Mouse (Mus musculus) adrenal gland, postnatal 4 days (tissue): ENCODE results near the gene Smarcc2. TPM values are rescaled to one million over a fixed set of nuclear protein-coding genes. Genes with fewer than 3 reads are reported as not detected.
"Not testable (repeated sequence)": the region's sequence is repeated elsewhere in the genome, so short reads cannot be mapped to it uniquely, and the experiment has no call there.

Source experiments
- DNase-seq, 2 experiments: peaks; one replicate each; pipeline ENCODE4 v3.0.0; 2021 to 2022; ENCODE audit warnings: low spot score in 2 of 2, mixed read lengths in 2 of 2
- total RNA-seq, 2 experiments: library from RNA; stranded (reverse); gene quantifications; 2 replicates each; pipeline ENCODE4 v1.2.3; 2021

Gene Smarcc2
- total RNA-seq, 2 experiments from 2014 or later: 138 to 157 TPM

DNA sequence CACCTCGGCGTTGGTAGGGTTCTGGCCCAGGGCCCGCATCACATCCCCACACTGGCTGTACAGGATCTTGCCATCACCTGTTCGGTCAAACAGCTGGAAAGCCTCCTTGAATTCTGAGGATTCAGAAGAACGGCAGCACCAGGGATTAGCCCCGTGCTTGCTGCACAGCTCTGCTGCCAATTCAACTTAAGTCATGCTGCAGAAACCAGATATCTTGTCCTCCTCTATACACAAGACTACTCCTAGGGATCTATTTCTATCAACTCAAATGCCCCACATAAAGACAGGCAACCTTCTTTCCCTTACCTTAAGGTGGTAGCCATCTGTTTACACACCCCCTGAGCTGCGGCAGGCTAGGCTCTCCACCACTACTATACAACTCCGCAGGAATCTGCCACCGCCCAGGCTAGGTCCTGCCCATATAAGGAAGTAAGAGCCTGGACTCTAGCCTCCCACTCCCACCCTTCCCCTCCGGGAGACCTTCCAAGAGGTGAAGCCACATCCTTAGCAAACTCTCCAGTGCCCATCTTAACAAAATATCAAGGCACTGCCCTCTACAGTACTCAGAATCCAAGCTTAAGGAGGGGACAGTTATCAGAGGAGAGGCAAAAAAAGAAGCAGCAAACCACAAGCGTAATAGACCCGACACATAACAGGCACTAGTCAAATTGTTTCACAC, 33.7 kb downstream of the Smarcc2 start:
- no peak for DNase-seq

DNA sequence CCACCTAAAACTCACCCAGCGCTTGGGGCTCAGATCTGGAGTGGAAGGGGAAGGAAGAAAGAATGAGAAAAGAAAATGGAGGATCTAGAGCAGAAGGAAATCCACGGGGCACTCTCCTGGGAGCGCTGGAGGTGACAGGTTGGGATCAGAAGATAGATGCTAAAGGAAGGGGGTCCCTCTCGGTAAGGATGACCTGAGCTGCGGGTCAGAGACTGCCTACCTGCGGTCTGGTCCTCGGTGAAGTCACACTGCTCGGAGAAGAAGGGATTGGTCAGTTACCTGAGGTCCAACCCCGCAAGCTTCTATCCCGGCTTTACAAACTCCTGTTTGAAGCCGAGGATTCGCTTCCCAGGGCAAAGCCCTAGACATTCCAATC, 34.3 kb downstream of the Smarcc2 start:
- DNase-seq: no peak

DNA sequence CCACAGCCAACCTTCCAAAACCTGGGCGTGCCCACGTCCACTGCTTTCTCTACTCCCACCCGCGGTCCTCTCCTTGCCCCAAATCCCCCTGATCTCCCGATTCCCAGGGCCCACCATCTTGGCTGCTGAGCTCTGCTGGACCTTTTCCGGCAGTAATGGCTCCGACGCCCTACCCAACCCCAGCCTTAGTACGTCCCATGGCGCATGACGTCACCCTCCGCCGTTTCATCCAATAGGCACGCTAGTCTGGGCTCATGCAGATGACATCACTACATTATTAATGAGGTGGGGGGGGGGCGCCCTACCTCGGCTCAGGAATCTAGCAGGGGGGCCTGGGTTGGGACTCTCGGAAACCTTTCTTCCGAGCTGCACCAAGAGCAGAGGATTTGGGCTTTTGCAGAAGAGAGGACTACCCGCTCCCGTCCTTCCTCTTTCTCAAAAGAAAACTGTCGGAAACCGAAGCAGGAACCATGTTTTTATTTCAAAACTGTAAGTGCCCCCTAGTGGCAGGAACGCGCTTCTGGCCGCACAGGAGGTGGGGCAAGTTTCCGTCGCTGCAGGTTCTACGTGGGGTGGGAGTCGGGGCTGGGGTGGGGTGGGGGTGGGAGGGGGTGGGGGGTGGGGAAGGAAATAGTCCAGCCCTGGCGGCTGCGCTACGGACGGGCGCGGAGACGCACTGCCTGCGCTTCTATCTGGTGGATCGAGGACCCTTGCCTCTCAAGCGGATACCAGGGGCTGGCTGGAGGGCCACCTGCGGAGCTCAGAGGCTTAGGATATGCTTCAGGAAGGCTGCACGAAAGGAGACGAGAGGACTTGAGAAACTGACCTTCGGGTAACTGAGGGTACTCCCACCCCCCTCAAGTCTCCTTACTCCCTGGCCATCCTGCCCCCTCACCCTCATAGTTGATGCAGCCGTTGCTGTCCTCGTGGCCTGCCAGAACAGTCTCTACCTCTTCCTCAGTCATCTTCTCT, 34.9 kb downstream of the Smarcc2 start, which contains the start of gene Myl6:
Gene Myl6 (minus strand): TSS at position 451 of the 972 bp plus-strand sequence.
- DNase-seq: peak; percentile 93

DNA sequence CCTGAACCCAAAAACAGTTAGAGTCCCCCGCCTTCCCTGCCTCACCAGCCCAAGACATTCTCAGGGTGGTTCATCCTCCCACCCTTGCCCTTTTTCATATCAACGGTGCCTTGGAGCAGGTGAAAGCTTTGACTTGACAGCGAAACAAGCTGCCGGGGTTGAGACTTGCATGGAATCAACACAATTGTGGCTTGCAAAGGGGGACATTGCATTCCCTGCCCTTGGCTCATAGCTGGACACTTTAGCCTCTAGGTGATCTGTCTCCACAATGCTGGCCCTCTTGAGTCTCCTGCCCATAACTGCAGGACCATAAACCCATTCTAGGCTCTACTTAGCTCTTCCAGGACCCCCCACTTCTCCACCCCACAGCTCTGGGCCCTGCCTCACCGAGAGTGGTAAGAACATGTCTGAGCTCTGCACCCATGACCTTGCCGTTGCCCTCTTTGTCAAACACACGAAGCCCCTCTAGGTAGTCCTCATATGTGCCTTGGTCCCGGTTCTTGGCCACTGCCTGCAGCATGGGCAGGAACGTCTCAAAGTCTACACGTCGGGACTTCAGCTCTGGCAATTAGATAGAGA, 35.7 kb downstream of the Smarcc2 start:
- DNase-seq: no peak

DNA sequence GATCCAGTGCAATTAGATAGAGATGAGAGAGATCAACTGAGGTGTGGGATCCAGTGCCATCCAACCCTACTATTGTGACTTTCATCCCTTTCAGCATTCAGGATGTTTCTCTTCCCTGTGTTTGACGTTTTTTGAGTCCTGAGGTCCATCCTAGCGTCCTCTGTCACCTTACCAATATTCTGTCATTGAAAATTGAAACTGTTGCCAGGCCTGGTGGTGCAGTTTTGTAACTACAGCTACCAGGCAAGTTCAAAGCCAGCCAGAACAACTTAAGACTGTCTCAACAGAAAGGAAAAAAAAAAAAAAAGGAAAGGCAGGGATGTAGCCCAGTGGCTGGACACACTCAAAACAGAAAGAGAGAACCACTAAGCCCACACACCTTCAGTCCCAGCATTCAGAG, 36.2 kb downstream of the Smarcc2 start:
- no peak for DNase-seq

DNA sequence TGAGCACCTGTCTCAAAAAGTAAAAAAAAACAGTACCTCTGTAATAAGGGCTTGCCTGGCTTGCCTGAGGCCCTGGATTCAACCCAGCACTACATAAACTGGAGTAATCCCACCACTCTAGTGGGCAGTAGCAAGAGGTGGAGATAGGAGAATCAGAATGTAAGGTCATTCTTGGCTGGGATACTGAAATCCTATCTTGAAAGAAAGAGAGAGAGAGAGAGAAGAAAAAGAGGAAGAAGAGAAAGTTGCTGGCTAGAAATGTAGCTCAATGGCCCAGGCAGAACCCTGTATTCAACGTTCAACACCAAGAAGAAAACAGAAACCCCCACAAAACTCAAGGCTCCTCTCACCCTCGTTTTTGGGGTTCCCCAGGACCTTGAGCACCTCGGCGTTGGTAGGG, 36.9 kb downstream of the Smarcc2 start:
- no peak for DNase-seq

DNA sequence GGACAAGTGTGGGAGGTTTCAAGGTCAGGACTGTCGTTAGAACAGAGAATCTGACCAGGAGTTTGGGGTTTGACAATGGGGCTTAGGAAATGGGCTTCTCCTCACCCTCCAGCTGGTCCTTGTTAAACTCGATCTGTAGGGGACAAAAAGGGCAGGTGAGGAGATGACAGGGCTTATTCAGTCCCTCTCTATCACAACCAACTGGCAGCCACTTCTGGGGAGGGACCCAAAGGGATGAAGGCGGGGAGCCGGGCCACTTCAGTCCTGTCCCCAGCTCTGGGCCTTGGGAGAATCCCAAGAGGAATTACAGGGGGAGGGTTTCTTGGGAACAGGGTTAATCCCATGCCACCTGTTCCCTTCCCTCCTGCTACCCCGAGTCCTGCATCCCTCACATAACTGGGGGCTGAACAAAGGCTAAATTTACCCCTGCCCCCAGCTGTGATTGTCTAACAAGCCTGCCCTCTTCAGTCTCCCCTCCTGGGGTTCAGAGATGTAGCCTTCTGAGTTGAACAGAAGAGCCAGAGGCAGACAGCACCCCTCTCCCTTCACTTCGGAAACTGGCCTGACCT, 37.5 kb downstream of the Smarcc2 start:
- DNase-seq: no peak

DNA sequence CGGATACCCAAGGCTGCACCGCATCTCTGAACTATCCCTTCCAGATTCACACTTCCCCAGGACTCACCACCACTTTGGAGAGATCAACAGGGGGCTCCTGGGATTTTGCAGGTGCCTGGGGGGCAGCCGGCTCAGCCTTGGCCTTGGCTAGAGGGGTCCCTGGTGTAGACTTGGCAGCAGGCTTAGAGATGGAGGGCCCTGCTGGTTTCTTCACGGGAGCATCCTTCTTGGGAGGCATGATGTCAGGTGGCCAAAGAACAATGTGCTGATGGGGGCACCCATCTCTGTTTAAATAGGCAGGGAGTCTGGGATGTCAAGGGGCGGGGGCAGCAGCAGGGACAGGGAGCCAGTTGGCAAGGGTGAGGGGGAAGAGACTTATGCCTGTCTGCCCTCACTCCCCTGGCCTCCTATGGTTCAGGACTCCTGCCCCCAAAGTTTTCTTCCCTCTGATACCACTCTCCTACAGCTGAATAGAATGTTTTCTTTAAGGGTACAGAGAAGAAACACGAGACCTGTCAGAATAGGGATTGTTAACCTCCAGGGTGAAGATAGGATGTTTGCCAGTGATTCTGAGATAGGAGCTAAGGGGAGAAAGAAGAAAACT, 38.2 kb downstream of the Smarcc2 start:
- DNase-seq: no peak

DNA sequence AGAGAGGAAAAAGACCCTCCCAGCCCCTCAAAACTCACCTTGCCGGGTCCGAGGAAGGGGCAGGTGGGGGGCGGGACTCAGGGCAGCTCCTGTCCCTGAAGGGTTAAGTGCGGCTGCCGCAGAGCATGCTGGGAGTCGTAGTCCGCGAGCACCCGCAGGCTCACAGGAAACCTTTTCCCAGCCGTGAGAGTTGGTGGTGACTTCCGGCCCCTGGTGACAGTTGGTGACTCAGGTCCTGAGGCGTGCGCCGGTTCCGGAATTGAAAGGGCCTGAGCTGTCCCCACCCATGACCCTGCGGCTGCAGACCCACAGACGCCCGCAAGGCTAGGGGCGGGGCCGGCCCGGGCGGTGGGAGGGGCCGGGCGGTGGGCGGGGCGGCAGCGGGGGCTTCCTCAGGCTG, 39.5 kb downstream of the Smarcc2 start, which contains the start of gene Myl6b:
Gene Myl6b (minus strand): TSS at position 96 of the 400 bp plus-strand sequence.
- DNase-seq: peak; percentile 67 to 90

DNA sequence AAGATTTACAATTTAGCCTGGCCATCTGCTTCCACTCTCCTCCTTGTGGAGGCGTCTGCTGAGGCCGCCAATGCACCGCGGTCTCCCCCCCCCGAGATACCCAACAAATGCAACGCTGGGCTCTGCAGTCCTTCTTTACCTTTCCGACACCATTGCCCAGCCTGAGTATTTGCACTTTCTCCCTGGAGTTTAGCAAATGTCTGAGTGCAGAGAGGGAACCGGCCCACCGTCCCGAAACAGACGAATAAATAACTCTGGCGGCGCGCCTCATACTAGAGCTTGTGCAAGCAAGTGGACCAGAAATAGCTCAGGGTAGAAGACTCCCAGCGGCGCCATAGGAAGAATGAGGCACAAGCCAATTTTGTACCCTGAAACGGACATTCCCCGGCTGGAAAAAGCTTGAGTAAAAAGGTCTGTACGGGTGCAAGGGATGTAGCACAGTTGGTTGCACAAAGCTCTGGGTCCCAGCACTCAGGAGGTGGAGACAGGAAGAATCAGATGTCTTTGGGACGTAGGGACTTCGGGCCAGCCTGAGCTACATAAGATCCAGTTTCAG, 40.1 kb downstream of the Smarcc2 start:
- peak in 1 of 2 experiments; percentile 46 for DNase-seq

DNA sequence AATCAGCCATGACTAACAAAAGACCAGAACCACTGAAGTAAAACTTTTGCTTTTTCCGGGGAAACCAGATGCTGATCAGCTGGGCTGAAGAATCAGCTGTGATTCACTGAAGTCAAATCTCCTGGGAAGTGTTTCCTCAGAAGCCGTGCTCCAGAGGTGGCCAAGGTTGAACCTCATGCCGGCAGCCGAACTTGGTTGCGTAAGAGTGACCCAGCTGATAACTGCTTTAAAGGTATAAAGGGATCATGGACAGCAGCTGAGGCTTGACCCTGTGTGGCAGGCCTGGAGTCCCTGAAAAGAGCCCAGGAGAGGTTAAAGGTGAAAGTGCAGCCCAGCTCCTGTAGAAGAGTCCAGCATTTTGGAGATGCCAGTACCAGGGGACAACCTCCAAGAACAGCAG, 43.3 kb downstream of the Smarcc2 start:
- no peak for DNase-seq

DNA sequence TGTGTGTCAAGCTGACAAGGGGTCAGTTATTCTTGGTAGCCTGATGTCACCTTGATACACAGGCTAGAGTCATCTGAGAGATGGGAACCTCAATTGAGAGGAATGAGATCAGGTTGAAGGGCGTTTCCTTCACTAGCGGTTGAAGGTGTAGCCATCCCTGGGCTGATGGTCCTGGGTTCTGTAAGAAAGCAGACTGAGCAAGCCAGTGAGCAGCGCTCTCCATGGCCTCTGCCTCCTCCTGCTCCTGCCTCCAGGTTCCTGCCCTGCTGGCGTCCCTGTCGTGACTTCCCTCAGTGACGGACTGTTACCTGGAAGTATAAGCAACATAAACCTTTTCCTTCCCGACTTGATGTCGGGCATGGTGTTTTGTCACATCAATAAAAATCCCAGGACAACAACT, 44.5 kb downstream of the Smarcc2 start:
- DNase-seq: no peak

DNA sequence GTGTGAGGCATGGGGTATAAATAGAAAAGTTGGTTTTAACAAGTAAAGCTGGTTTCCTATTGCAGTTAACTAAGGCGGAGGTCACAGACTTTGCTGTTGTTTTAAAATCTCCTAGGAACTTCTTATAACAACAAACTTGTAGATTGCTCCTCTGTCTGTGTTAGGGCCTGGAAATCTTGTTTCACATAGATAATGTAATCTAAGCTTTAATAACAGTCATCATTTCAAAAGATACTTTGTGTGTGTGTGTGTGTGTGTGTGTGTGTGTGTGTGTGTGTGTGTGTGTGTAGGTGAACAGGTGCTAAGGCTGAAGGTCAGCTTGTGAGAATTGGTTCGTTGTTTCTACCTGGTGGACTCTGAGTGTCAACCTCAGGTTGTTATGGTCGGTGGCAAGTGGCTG, 45.0 kb downstream of the Smarcc2 start:
- no peak for DNase-seq

DNA sequence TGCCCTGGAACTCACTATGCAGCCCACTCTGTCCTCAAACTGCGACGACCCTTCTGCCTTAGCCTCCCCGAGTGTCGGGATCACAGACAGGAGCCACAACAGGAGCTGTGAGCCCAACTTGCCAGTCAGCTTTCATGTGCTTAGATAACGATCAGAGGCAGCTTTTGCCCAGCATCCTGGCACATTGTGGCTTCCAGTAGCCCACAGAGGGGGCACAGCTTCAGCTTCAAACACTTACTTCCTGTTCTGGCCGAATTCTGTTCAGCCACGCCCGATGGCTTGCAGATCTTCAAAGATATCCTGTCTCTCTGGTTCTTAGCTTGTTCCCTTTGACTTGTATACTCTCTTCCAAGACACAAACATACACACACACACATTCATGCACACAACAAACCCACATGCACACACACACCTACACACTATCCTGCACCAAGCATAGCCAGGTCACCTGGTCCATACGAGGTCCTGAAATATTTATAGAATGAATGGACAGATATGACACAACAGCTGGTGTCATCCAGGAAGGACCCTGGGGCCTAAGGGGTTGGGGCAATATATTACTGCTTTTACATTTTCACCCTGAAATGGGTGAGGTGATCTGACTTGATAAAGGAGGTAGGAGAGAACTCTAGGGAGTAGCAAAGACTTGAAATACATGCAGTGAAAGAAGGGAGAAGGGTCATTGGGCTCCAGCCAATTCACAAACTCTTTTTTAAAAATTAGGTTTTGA, 45.8 kb downstream of the Smarcc2 start:
- no peak for DNase-seq

DNA sequence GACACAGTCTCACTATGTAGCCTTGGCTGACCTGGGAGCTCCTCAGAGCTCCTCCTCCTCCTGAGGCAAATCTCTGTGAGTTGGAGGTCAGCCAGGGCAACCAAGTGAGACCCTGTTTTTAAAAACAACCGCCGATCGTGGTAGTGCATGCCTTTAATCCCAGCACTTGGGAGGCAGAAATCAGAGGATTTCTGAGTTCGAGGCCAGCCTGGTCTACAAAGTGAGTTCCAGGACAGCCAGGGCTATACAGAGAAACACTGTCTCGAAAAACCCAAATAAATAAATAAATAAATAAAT, 46.3 kb downstream of the Smarcc2 start:
- not testable (repeated sequence) for DNase-seq

DNA sequence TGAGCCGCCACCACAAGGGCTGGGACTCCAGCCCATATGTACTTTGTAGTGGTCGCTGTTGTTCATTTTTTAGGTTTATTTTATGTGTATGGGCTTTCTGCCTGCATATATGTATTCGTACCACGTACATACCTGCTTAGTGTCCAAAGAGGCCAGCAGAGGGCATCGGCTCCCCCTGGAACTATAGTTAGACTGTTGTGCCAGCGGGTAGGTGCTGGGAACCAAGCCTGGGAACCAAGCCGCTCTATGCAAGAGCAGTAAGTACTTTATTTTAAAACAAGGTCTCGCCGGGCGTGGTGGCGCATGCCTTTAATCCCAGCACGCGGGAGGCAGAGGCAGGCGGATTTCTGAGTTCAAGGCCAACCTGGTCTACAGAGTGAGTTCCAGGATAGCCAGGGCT, 46.9 kb downstream of the Smarcc2 start:
- DNase-seq: no peak

DNA sequence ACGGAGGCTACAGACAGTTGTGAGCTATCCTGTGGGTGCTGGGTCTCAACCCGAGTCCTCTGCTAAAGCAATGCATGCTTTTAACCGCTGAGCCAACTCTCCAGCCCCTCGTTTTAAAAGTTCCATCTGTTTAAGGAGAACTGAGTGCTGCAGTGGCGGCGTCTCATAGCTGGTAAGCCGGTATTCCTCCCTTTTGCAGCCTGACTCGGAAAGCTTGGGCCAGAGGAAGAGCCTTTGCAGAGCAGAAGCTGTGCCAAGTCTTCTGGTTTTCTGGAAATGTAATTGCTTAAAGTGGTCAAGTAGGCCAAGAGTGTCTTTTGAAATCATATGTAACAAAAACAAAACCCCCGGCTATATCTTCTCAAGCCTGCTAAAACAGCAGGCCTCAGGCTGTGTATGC, 49.2 kb downstream of the Smarcc2 start:
- DNase-seq: no peak

DNA sequence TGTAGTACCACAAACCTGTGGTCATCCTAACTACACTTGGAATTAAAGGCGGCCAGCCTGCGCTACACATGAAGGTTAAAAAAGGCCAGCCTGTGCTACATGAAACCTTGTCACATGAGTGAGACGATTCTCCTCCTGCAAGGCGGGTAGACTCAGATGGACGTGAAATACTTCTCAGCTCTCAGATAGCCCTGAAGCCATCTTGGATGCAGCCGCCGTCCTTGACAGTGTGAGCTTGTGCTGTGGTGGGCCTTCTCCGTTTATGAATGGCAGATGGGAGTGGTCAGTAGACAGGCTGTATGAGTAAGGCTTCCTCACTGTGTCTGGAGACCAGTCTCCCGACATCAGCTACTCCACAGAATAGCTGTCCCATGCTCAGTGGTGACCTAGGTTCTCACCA, 50.2 kb downstream of the Smarcc2 start:
- no peak for DNase-seq

DNA sequence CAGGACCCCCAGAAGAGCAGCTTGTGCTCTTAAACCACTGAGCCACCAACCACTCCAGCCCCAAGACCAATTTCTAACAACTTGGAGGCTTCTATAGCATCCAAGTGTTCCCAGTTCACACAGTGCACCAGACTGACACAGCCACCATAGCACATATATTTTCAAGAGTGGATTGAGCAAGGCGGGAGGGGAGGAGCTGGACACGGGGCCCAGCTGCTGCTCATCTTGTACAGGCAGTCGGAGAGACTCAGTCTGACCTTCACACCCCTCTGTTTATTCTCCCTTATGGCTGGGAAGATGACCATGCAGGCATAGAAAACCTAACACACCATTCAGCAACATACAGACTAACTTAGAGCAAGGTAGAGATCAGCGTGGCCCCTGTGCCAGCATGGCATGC, 50.8 kb downstream of the Smarcc2 start:
- no peak for DNase-seq

DNA sequence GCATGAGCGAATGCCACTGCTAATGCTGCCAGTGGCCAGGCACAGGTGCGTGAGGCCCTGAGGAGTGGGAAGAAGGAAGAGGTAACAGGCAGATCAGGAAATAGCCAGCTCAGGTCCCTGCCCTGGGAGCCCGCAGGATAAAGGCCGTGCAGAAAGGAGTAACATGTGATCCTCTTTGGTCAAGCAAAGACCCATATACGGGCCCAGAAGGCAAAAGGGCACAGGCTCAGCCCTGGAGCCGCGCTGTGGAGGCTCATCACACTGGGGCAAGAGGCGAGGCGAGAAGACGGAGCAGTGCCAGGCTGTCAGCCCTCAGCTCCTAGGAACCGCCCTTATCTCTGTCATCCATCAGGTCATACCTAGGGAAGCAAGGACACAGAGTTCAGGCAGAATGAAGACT, 51.3 kb downstream of the Smarcc2 start:
- no peak for DNase-seq
